Mouse (Mus musculus) bone marrow macrophage, adult 2 months (primary cell): ENCODE results near the gene Ttc7b.

ENCODE experiments used
- CTCF ChIP-seq: IDR thresholded peaks from 2 replicates; pipeline ENCODE4 v1.5.1; 2012; ENCODE audit warnings: low read depth, mild to moderate bottlenecking, low read length, moderate library complexity
- POLR2A ChIP-seq: IDR thresholded peaks from 2 replicates; pipeline ENCODE4 v1.6.1; 2012; ENCODE audit warnings: mild to moderate bottlenecking, low read depth, low read length, borderline replicate concordance

GRCm38 (mm10) chr12:100482255-100482654, 38.4 kb downstream of the Ttc7b start:
- TF ChIP-seq CTCF (no peak), POLR2A (no peak)
